Mouse (Mus musculus) ovary, postnatal 10 days (tissue): Measurements from ENCODE around the gene Magi2.
"Not testable (repeated sequence)": the region's sequence is repeated elsewhere in the genome, so short reads cannot be mapped to it uniquely, and the experiment has no call there.

Experiments
- DNase-seq: peaks from one replicate; pipeline ENCODE4 v3.0.0; 2022; ENCODE audit warnings: low spot score

Gene Magi2

DNA sequence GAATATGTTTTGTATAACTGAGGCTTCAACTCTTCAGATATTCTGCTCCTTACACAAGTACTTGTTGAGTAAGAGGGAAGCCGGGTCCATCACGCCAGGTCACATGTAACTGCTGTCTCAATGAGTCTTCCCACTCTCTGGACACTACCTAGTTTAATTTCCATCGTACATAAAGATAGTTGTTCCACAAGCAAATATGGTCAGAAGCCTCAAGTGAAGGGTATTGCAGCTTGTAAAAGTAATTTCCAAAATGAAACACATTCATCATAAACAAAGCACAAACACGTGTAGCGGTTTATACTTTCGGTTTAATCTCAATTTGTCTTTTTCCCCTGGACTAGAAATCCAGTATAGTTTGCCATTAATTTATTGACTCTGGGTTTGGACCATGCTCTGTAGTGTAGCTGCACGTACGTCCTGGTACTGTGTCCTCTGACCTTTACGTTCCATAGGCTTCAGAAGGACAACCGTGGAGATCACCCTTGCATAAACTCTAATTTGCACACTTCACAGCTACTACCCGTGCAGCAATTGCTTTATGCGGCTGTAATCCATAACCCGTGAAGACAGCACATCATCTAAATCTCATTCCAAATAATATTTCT is 1477.2 kb downstream of the Magi2 start:
- DNase-seq = no peak

DNA sequence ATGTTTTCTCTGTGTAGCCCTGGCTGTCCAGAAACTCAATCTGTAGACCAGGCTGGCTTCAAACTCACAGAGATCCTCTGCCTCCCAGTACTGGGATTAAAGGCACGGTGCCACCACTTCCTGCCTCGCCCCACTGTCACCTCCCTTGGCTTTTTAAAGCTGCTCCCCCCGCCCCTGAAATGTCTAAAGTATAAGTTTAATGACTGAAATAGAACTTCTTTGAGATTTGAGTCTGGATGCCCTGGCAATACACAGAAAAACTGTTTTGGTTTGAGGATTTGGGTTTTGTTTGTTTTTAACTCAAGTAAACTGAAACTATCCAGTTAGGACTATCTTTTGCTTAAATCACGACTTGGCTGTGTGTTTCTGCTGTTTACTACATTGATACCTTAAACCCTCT is 1478.0 kb downstream of the Magi2 start:
- DNase-seq = no peak

- DNase-seq = not testable (repeated sequence)
Measured at GRCm38 (mm10) chr5:20706322-20707282, 1479.8 kb downstream of the Magi2 start.

DNA sequence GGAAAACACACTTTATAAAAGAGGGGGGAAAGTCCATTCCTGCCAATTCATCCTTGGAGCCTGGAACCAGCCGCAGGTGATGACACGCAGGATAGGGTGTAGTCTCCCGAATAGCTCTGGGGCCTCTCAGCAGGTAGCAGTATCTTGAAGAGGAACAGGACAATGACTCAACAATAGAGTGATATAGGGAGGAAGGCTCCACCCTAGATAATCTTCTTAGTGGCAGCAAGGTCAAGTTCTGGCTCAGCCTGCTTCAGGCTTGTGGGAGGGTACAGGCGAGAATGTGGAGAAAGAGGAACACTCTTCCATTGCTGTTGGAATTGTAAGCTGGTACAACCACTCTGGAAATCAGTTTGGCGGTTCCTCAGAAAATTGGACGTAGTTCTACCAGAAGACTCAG is 1484.0 kb downstream of the Magi2 start:
- DNase-seq = not testable (repeated sequence)

DNA sequence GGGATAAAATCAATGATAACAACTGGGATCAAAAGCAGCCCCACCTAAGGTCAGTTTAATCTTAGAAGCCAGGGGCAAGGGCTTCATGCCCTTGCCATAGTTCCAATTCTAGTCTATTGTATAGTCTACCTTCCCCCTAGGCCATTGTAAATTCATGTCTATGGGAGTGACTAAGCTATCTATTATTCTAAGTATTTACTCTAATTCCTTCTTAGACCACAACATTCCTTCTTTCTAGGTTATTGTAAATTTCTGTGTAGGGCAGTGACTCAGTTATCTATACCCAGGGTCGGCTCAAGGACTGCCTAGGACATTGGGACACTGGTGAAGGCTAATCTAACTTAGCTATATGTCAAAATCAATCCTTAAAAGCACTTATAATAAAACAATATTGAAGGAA is 1487.8 kb downstream of the Magi2 start:
- not testable (repeated sequence) for DNase-seq

GRCm38 (mm10) chr5:20715980-20716379 is 1489.1 kb downstream of the Magi2 start:
- DNase-seq = not testable (repeated sequence)

GRCm38 (mm10) chr5:20720201-20720900 is 1493.5 kb downstream of the Magi2 start:
- peak; percentile 1 for DNase-seq

DNA sequence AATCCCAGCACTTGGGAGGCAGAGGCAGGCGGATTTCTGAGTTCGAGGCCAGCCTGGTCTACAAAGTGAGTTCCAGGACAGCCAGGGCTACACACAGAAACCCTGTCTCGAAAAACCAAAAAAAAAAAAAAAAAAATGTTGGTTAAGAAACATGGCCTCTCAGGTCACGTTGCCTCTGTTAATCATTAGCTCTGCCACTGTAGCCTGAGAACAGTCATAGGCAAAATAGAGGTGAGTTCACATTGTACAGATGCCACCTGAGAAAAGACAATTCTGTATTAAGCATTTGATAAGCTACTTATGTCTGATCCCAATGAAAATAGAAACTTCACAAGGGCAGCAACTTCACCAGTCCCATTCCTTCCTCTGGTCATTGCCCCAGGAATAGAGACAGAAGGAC is 1496.4 kb downstream of the Magi2 start:
- DNase-seq = not testable (repeated sequence)

DNA sequence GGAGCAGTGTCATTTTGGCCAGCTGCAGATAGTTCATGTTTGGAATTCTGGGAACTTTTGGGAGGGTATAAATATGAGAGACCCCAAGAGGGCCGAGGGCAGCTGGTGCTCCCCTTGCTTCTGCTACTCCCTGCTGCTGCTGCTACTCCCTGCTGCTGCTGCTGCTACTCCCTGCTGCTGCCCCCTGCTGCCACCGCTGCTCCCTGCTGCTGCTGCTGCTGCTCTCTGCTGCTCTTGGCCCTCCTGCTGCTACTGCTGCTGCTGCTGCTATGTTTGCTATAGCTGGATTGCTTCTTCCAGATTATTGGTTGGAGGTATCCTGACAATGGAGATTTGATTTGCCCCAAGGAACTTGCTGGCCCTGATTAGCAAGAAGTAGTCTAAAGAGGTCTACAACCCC is 1512.0 kb downstream of the Magi2 start:
- DNase-seq = no peak

DNA sequence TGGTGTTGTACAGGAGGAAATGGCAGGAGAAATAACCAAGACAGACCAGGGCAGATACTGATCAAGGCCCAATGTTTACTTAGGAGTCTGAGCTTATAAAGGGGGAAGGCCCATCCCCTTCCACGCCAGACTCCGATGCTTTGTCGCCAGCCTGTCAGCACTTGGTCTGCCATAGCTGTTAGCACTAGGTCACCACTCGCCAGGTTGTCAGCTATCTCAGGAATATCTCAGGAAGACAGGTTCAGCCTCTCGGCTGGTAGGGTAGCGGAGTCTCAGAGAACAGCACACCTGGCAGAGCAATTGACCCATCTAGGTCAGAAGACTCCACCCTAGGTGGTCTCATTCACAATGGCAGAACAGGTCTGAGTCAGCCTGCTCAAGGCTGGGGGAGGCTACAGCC is 1514.4 kb downstream of the Magi2 start:
- DNase-seq = no peak

GRCm38 (mm10) chr5:20741936-20742335 is 1515.1 kb downstream of the Magi2 start:
- DNase-seq = no peak

GRCm38 (mm10) chr5:20748142-20748541 is 1521.3 kb downstream of the Magi2 start:
- DNase-seq = no peak

DNA sequence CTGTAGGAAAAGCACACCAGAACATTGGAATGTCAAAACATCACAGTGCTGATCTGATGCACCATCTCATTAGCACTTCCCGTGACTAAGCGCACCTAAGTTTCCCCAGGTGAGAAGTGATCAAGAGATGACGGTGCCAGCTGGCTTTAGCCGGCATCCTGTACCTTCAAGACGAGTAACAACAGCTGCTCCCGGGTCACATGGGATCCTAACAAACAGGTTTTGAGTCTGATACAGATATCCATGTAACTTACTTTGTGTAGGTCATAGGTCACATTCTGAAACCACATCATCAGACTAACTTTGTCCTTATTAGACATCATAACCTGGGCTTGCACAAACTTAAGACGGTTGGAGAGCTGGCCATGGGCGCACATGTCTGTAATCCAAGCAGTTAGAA is 1522.0 kb downstream of the Magi2 start:
- DNase-seq = no peak

GRCm38 (mm10) chr5:20749535-20749934 is 1522.7 kb downstream of the Magi2 start:
- no peak for DNase-seq

DNA sequence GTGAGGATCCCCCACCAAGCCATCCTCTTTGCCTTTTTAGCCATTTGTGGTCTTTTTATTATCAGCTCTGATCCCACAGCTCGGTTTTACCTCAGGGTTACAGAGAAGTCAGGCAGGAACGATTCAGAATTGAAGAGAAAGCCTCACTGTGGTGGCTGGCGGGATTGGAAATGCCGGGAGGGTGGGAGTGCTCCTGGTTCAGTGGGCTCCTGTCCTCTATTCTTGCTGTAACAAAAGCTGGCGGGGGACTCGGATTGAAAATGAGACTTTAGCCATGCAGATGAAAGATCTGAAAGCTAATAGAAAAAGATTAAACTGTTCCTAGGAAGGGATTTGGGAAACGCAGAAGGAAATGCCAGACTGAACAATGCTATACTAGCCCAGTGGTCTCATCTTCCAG is 1524.2 kb downstream of the Magi2 start:
- no peak for DNase-seq

- no peak for DNase-seq
Measured at GRCm38 (mm10) chr5:20751696-20752095, 1524.9 kb downstream of the Magi2 start.

DNA sequence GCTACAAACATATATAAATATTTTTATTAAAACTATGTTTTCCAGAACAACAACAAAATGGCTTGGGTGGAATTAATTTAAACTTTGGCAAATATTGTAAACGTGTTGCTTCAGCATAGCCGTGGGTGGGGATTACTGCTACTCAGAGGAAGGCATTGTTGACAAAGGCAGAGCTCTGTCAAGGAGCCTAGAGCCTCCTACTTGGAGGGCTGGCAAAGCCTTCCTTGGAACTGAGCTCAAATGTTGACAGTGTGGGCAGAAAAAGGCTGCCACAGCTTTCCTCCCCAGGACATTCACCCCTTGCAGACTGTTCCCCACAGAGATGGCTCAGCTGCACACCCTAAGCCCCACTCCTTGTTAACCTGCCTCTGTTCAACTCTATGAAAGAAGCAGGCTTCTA is 1526.3 kb downstream of the Magi2 start:
- no peak for DNase-seq

DNA sequence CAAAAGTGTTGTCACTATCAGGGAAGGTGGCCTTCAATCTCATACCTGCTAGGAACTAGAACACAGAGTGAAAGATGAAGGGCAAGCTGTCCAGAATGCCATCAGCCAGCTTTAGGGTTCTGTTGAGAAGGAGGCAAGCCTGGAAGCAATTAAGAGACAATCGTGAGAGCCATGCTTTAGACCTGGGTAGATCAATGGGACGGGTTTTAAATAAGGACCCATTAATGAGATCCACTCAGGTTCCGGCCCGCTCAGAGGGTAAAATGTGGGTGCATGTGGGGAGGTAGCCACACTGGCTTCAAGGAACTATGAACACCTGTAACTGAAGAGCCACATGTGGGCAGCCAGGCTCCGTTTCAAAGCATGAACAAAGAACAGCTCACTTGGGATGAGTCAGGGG is 1527.1 kb downstream of the Magi2 start:
- no peak for DNase-seq
